Mouse (Mus musculus): ENCODE results near the gene Mast3. TPM values are rescaled to one million over a fixed set of nuclear protein-coding genes. Genes with fewer than 3 reads are reported as not detected.

The Mast3 gene
- total RNA-seq, 2 experiments from 2014 or later, result 9.4 to 11.1 TPM

DNA sequence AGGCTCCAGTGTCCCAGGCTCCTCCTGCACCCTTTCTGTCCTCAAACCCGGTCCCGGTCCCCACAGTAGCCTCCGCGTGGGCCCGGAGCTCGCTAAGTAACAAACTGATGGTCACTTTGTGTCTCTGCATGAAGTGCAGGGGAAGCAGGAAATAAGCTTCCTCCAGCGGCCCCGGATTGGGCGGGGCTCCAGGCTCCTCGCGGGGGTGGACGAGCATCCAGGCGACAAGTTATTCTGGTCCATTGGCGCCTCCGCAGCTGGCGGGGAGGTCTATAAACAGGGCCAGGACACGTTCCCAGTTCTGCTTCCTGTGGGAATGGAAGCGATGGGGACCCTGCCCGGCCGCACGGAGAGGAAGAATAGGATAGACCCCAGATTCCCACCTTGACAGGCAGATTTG lies 51.7 kb downstream of the Mast3 start:
- intact Hi-C loops (cut with DNase I), result no loop called here
- DNase-seq, result peak; percentile 95

- DNase-seq, result peak; percentile 83
- intact Hi-C loops (cut with DNase I), result loop anchor here (1.0 kb wide), 1 partner anchor 32 kb away; no protein-coding TSS in a partner anchor
These were observed 52.7 kb downstream of the Mast3 start for GRCm38 (mm10) chr8:70752000-70752764.

DNA sequence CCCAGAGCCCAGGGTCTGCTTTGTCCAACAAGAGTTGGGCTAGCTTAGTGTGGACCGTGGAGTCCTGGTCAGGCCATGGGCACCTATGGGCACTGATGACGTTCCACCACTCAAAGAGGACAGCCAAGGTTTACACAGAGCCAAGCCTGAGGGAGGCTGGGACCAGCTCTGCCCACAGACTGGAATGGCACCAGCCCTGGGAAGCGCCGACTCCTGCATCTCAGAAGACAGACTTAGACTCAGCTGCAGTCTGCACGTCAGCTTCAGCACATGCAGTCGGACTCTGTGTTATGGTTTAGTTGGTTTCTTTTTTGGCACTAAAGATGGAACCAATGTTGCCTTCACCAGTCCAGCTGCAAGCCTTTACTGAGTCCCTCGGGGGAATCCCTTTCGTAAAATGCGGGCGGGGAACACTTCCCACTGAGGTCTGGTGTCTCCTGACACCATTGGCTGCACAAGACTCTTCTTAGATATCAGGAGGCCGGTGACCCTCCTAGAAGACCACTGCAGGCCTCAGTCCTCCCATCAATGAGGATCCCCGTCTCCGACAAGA lies 54.6 kb downstream of the Mast3 start:
- peak; percentile 25 to 37 for DNase-seq
- intact Hi-C loops (cut with DNase I), result no loop called here

GRCm38 (mm10) chr8:70749097-70749674 lies 55.7 kb downstream of the Mast3 start:
- DNase-seq, result no peak
- intact Hi-C loops (cut with DNase I), result no loop called here

- intact Hi-C loops (cut with DNase I), result no loop called here
- peak in 1 of 2 experiments; percentile 4 for DNase-seq
These were observed 56.4 kb downstream of the Mast3 start for GRCm38 (mm10) chr8:70748246-70749096.

DNA sequence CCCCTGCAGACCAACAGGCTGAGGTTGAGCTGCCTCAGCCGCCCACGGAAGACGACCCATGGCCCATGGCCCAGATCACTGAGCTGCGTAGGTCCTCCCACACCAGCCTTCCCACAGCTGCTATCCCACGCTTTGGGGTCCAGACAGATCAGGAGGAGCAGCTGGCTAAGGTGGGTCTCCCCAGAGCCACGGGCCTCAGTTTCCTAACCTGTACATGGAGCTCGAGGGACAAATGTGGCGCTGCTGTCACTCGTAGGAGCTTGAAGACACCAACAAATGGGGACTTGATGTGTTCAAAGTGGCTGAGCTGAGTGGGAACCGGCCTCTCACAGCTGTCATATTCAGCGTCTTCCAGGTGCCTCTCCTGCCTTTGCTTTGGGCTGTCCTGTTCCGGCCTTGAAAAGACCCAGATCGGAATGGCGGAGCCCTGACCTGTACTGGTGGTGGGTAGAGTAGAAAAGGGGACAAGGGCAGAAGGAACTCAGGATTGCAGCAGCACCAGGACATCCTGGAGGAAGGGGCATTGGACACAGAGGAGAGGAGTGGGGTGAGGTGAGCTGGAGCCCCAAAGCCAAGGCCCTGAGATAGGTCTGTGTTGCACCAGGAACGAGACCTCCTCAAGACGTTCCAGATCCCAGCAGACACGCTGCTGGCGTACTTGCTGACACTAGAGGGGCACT lies 57.5 kb downstream of the Mast3 start:
- peak; percentile 7 to 9 for DNase-seq
- intact Hi-C loops (cut with DNase I), result no loop called here

GRCm38 (mm10) chr8:70746676-70747075 lies 58.2 kb downstream of the Mast3 start:
- DNase-seq, result peak; percentile 19 to 34
- intact Hi-C loops (cut with DNase I), result no loop called here

DNA sequence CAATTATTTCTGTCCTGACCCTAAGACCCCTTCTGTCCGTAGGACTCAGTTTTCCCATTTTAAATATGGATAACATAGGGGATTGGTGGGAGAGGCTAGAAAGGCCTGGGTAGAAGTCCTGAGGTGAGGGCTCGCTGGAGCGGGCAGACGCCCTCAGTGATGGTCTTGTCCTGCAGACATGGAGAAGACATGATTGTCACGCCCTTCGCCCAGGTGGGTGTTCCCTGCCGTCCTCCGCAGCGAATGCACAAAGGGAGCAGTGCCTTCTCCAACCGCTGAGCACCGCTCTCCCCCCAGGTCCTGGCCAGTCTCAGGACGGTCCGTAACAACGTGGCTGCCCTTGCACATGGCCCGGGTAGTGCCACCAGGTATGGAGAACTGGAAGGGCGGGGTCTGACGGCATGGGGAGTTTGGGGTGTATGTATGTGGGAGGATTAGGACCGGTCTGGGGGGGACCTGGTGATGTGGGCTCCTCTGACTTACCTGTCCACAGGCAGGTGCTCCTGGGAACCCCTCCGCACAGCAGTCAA lies 59.1 kb downstream of the Mast3 start:
- no peak for DNase-seq
- intact Hi-C loops (cut with DNase I), result no loop called here

- intact Hi-C loops (cut with DNase I), result no loop called here
- no peak for DNase-seq
These were observed 60.0 kb downstream of the Mast3 start for GRCm38 (mm10) chr8:70744806-70745205.

DNA sequence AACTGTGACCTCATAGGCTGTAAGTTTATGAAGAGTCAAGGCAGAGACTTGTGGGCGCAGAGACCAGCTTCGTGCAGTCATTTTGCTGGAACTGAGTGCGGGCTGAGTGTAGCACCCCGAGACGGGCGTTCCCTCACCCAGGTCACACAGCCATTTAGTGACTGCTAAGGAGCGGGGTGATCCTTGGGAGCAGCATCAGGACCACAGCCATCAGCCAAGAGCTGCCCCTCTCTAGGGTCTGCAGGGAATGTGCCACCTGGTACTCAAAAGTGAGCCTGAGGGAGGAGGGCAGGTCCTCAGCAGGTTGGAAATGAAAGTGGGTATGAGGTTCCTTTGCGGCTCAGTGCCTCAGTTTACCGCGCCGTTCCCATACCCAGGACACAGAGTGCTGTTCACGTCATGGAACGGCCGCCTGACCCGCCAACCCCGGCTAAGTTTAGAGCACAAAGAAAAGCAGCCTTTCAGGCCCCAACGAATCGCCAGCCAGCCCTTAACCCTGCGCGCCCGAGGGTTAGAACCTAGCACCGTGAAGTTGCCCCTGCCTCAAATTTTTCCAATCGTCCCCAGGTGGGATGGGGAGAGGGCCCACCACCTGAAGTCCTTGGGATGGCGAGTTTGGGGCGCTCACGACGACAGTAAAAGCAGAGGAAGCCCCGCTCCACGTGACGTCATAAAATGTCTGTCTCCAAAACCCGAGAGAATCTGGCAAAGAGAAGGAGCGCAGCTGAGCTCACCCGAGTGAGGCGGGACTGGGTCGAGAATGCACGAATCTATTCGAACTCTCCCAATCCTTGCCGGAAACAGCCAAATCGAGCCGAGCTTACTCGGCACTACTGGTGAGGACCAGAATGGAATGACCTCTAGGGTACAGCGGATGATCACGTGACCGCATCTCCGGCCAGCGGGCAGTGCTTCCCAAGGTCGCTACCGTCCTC lies 60.9 kb downstream of the Mast3 start:
- intact Hi-C loops (cut with DNase I), result no loop called here
- DNase-seq, result peak; percentile 72

DNA sequence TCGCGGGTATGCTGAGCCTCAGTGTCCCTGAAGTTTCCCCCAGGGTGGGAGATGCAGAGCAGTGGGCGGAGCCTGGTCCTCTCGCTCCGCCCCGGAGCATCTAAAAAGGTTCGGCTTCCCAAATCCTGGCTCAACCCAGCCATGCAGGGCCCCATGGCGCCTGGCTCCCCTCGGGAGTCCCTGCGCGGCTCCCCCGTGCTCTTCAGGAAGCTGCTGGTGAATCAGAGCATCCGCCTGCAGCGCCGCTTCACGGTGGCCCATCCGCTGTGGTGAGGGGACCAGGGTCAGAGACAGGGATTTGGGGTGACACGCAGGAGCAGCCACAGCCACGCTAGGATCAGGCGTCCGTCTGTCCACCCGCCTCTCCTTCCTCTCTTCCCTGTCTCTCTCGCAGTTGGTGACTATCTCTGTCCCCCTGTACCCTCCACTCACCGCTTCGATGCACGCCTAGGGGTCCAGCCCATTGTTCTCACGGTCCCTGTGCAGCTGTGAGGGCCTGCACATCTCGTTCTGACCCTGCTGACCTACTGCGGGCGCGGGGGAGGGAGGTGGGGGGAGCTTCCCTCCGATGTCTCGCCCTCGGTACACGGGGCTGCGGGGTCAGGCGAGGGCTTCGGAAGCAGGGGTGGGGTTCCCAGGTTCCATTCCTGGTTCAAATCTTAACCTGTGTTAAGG lies 61.7 kb downstream of the Mast3 start:
- DNase-seq, result peak; percentile 54 to 62
- intact Hi-C loops (cut with DNase I), result no loop called here

DNA sequence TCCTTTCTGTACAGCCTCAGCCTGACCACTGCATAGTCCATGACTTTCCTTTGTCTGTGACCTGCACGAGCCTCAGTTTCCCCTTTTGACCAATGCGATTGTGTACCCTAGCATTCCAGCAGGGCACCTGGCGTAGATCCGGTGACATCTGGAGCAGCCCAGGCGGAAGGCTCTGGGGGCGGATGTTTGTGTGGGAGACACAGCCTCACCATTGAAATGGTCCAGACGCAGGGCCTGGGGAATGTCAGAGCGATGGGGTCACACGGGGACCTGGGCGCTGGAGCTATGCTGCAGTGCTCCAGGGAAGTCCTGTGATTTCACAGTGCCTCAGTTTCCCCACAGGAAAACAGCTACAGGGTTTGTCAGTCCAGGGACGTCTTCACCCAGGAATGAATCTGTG lies 62.7 kb downstream of the Mast3 start:
- intact Hi-C loops (cut with DNase I), result no loop called here
- peak in 1 of 2 experiments; percentile 34 for DNase-seq

GRCm38 (mm10) chr8:70741661-70742060 lies 63.2 kb downstream of the Mast3 start:
- intact Hi-C loops (cut with DNase I), result no loop called here
- peak; percentile 12 to 16 for DNase-seq

- DNase-seq, result no peak
- intact Hi-C loops (cut with DNase I), result no loop called here
These were observed 66.6 kb downstream of the Mast3 start for GRCm38 (mm10) chr8:70738211-70738610.

DNA sequence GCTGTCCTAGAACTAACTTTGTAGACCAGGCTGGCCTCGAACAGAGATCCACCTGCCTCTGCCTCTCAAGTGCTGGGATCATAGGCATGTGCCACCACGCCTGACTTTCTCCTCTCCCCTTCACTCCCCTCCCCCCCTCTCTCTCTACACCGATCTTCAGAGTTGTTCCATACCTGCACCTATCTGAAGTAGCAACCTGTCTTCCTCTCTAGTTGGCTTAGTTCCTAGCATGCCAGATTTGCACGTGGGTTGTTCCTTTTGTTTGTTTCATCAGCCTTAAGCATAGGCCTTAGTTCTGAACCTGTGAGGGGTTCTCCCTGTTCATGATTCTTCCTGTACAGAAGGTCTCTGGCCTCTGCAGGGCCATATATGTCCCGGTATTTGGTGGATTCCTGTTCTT lies 67.1 kb downstream of the Mast3 start:
- DNase-seq, result no peak
- intact Hi-C loops (cut with DNase I), result no loop called here

GRCm38 (mm10) chr8:70730956-70731355 lies 73.9 kb downstream of the Mast3 start:
- intact Hi-C loops (cut with DNase I), result no loop called here
- DNase-seq, result no peak

GRCm38 (mm10) chr8:70729808-70730475 lies 74.9 kb downstream of the Mast3 start:
- DNase-seq, result no peak
- intact Hi-C loops (cut with DNase I), result no loop called here

All from heart, postnatal 14 days (tissue).